Mouse (Mus musculus): ENCODE data around the gene Satb2. TPM values are rescaled to one million over a fixed set of nuclear protein-coding genes. Genes with fewer than 3 reads are reported as not detected.

Satb2 gene
- total and polyA plus RNA-seq, 3 experiments = 2.0 to 3.9 (median 2.1) TPM

GRCm38 (mm10) chr1:56914279-56914678 is 64.2 kb downstream of the Satb2 start:
- TF ChIP-seq ETS1 (conservative IDR thresholded peaks at IDR 0.05; ENCODE audit: low read depth, low read length) (no peak), MAX (IDR thresholded peaks at IDR 0.05; ENCODE audit: low read length) (no peak), MYC (IDR thresholded peaks at IDR 0.05; ENCODE audit: low read depth, low read length) (no peak), RAD21 (IDR thresholded peaks at IDR 0.05; ENCODE audit: low read depth, low read length) (no peak), TBP (conservative IDR thresholded peaks at IDR 0.05; ENCODE audit: low read depth, low read length) (no peak), NRF1 (IDR thresholded peaks at IDR 0.05; ENCODE audit: low read depth, low read length) (no peak), NELFE (IDR thresholded peaks at IDR 0.05; ENCODE audit: low read depth, low read length) (no peak), ELF1 (IDR thresholded peaks at IDR 0.05; ENCODE audit: low read depth, low read length) (no peak), MAZ (IDR thresholded peaks at IDR 0.05; ENCODE audit: low read depth, low read length) (no peak), USF1 (IDR thresholded peaks at IDR 0.05; ENCODE audit: low read depth, low read length) (no peak), POLR2A (IDR thresholded peaks at IDR 0.05; ENCODE audit: low read depth, low read length) (no peak), EP300 (IDR thresholded peaks at IDR 0.05; ENCODE audit: low read length) (no peak), USF2 (conservative IDR thresholded peaks at IDR 0.05; ENCODE audit: low read depth, low read length) (no peak)
- H3K27ac ChIP-seq (ENCODE audit: insufficient read depth, low read depth) = no peak overlapping the region
- in situ Hi-C loops (cut with MboI; ENCODE audit: low pct_ligation_motif_present, low pct_unique_long_range_greater_than_20kb, low sequenced_read_pairs) = no loop called here
- H3K9me3 ChIP-seq (replicated peaks; ENCODE audit: low read length) = no peaks in the 10 kb centered on the region
- dilution Hi-C loops (cut with MboI; ENCODE audit: extremely low pct_ligation_motif_present, extremely low pct_unique_long_range_greater_than_20kb, low sequenced_read_pairs) = no loop called here
- no peaks in the 10 kb centered on the region for H3K27me3 ChIP-seq (replicated peaks)
- peaks cover 0 to 10% of the 10 kb centered on the region in 2 experiments; a peak in 1 of 4 replicates for H3K4me1 ChIP-seq (ENCODE audit: control insufficient read depth in 1 of 2, insufficient read depth in 2 of 2)
- peaks cover 6 to 19% of the 10 kb centered on the region in 2 experiments for H3K36me3 ChIP-seq (replicated peaks in 1 of 2; ENCODE audit: control insufficient read depth in 1 of 2, insufficient read depth in 1 of 2, low read length in 1 of 2)
- DNase-seq (ENCODE audit: extremely low read depth) = no peak
- H3K4me3 ChIP-seq (replicated peaks in 1 of 3; ENCODE audit: low read depth in 2 of 3, low read length in 2 of 3, poor library complexity in 1 of 3) = no peak overlapping the region
- H3K4me2 ChIP-seq (ENCODE audit: insufficient read depth, low read depth, poor library complexity, severe bottlenecking) = no peak overlapping the region
- H3K79me2 ChIP-seq (replicated peaks; ENCODE audit: control insufficient read depth, extremely low read depth, insufficient read depth, poor library complexity, severe bottlenecking) = 0 out of 2 replicates have a peak, but pooled peaks cover 5% of the 10 kb centered on the region
- H3K9ac ChIP-seq (ENCODE audit: insufficient read depth, low read depth) = no peak overlapping the region

- H3K27ac ChIP-seq (ENCODE audit: insufficient read depth, low read depth) = no peak overlapping the region
- H3K79me2 ChIP-seq (replicated peaks; ENCODE audit: control insufficient read depth, extremely low read depth, insufficient read depth, poor library complexity, severe bottlenecking) = no peaks in the 10 kb centered on the region
- in situ Hi-C loops (cut with MboI; ENCODE audit: low pct_ligation_motif_present, low pct_unique_long_range_greater_than_20kb, low sequenced_read_pairs) = no loop called here
- H3K9ac ChIP-seq (ENCODE audit: insufficient read depth, low read depth) = no peak overlapping the region
- H3K4me2 ChIP-seq (ENCODE audit: insufficient read depth, low read depth, poor library complexity, severe bottlenecking) = no peak overlapping the region
- TF ChIP-seq NRF1 (IDR thresholded peaks at IDR 0.05; ENCODE audit: low read depth, low read length) (no peak), MAZ (IDR thresholded peaks at IDR 0.05; ENCODE audit: low read depth, low read length) (no peak), BHLHE40 (IDR thresholded peaks at IDR 0.05; ENCODE audit: low read depth, low read length) (no peak), NELFE (IDR thresholded peaks at IDR 0.05; ENCODE audit: low read depth, low read length) (no peak), MYC (IDR thresholded peaks at IDR 0.05; ENCODE audit: low read depth, low read length) (no peak), EP300 (IDR thresholded peaks at IDR 0.05; ENCODE audit: low read length) (no peak), POLR2A (IDR thresholded peaks at IDR 0.05; ENCODE audit: low read depth, low read length) (no peak), ZMIZ1 (IDR thresholded peaks at IDR 0.05; ENCODE audit: low read depth, low read length) (no peak), PAX5 (IDR thresholded peaks at IDR 0.05; ENCODE audit: low read length) (no peak), GABPA (IDR thresholded peaks at IDR 0.05; ENCODE audit: insufficient replicate concordance, low read depth, low read length) (no peak), JUN (IDR thresholded peaks at IDR 0.05; ENCODE audit: insufficient read depth, low read depth, low read length) (no peak), MAFK (IDR thresholded peaks at IDR 0.05; ENCODE audit: insufficient replicate concordance, low read length) (no peak), MAX (IDR thresholded peaks at IDR 0.05; ENCODE audit: low read length) (no peak), MEF2A (IDR thresholded peaks at IDR 0.05; ENCODE audit: borderline replicate concordance, low read depth, low read length) (no peak), SMC3 (IDR thresholded peaks at IDR 0.05; ENCODE audit: low read depth, low read length) (no peak), CTCF (conservative IDR thresholded peaks at IDR 0.05 in 1 of 2, IDR thresholded peaks at IDR 0.05 in 1 of 2; ENCODE audit: low read depth in 2 of 2, low read length in 2 of 2) (no peak), TBP (conservative IDR thresholded peaks at IDR 0.05; ENCODE audit: low read depth, low read length) (no peak), CHD2 (IDR thresholded peaks at IDR 0.05; ENCODE audit: low read length) (no peak), ZNF384 (IDR thresholded peaks at IDR 0.05; ENCODE audit: low read depth, low read length) (no peak)
- no peaks in the 10 kb centered on the region for H3K9me3 ChIP-seq (replicated peaks; ENCODE audit: low read length)
- DNase-seq (ENCODE audit: extremely low read depth) = no peak
- H3K27me3 ChIP-seq (replicated peaks) = no peaks in the 10 kb centered on the region
- no peak overlapping the region for H3K4me3 ChIP-seq (replicated peaks in 1 of 3; ENCODE audit: low read depth in 2 of 3, low read length in 2 of 3, poor library complexity in 1 of 3)
- dilution Hi-C loops (cut with MboI; ENCODE audit: extremely low pct_ligation_motif_present, extremely low pct_unique_long_range_greater_than_20kb, low sequenced_read_pairs) = no loop called here
- peaks cover 19 to 35% of the 10 kb centered on the region in 2 experiments for H3K36me3 ChIP-seq (replicated peaks in 1 of 2; ENCODE audit: control insufficient read depth in 1 of 2, insufficient read depth in 1 of 2, low read length in 1 of 2)
- no peaks in the 10 kb centered on the region for H3K4me1 ChIP-seq (ENCODE audit: control insufficient read depth in 1 of 2, insufficient read depth in 2 of 2)
Measured at GRCm38 (mm10) chr1:56900706-56901287, 77.7 kb downstream of the Satb2 start.

All from CH12.LX (cell line).